Mouse (Mus musculus) frontal cortex, adult (tissue): Measurements from ENCODE around the gene Zc3h7b.
A peak's percentile ranks its signal among the peaks of the same experiment; 100 is the strongest.
"Not testable (repeated sequence)": the region's sequence is repeated elsewhere in the genome, so short reads cannot be mapped to it uniquely, and the experiment has no call there.

Experiments
- ATAC-seq: cut with Nextera tagmentation; 2 replicates; pipeline ENCODE4 v1.9.2; 2017; ENCODE audit warnings: mild to moderate bottlenecking, moderate library complexity, mixed read lengths; ENCODE audit not compliant: low TSS enrichment

Zc3h7b gene

DNA sequence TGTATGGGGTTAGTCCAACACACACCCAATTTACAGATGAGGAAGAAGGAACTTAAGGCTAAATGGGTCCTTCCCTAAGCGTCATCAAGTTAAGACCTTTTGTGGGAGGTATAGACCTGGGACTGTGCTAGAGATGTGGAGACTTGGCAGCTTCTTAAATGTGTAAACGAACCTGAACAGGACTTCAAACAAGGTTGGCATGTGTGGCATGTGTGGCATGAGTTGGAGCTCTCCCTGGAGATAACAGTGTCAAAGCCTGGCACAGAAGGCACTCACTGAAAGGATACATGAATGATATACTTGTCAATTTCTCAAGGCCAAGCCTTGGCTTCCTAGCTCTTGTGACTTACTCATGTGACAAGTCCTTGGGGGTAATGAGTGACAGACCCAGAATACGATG lies 5.6 kb upstream of the Zc3h7b start:
- ATAC-seq, result no peak

DNA sequence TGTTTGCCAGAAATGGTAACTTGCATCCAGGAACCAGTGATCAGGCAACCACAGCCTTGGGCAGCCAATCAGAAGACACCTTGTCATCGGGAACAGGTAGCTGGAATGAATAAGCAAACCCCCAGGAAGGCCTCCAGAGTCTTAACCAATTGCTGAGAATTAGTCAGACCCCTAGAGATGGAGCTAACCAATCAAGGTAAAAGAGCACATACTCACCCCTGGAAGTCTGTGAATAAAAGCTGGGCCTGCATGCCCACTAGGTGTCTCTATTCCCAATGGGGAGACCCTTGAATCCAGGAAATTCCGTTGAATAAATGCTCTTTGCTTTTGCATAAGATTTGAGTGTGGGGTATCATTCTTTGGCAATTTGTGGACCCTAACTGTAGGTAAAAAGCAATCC lies 4.9 kb upstream of the Zc3h7b start:
- ATAC-seq, result no peak

DNA sequence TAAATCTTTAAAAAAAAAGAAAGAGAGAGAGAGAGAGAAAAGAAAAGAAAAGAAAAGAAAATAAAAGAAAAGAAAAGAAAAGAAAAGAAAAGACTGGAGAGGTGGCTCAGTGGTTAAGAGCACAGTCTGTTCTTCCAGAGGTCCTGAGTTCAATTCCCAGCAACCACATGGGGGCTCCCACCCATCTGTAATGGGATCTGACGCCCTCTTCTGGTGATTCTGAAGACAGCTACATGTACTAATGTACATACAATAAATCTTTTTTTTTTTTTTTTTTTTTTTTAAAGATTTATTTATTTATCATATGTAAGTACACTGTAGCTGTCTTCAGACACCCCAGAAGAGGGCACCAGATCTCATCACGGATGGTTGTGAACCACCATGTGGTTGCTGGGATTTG lies 2.5 kb upstream of the Zc3h7b start:
- not testable (repeated sequence) for ATAC-seq

DNA sequence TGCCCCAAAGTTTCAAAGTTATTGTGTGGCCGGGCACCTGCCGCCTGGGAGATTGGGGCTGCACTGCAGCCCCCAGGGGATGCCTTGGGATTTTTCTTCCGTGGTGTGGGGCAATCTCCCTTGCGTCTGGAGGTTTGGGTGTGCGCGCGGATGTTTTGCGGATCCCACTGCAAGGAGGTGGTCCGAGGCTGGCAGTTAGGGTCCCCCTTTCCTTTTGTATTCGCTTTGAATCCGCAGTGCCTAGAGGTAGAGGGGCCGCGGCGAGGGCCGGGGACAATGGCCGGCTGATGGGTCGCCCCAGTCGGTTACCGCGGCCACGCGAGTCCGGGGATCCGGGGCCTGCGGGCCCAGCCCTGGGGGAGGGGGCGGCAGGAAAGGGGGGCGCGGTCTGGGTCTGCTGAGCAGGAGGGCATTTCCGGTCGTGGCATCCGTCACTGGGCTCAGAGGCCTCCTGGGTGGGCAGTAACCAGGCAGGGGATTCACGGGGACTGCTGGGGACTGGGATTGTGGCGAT lies 801 bp downstream of the Zc3h7b start:
- peak; percentile 31; the same call in 1 of the 2 replicates for ATAC-seq

DNA sequence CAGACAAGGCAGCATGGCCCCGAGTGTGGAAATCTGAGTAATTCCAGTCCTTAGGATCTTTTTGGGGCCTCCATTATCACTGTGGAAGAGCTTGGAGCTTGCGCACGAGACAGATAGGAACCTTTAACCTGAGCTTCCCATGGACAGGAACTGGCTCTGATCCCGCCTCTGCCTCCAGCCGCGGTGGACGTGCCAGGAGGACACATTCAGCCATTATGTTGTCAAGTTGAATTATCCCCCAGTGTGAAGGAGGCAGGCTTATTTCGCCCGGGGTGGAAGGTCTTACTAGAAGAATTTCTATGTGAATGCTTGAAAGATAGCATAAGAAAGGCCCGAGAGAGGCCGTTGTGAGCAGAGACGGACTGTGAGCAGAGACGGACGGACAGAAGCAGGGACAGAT lies 4.9 kb downstream of the Zc3h7b start:
- no peak for ATAC-seq

DNA sequence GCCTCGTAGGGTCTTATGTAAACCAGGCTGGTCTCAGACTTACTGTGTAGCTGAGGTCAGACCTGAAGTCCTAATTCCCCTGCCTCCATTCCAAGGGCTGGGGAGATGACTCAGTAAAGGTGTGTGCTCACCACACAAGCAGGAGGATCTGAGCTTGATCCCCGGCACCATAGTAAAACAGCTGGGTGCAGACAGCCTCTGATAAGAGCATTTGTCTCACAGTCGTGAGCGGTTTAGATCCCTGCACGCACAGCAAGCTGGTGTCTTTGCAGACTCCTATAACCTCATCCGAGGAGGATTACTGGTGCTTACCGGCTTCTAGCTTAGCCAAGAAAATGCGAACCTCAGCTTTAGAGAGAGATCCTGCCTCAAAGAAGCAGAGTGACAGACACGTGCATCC lies 8.8 kb downstream of the Zc3h7b start:
- ATAC-seq, result no peak

DNA sequence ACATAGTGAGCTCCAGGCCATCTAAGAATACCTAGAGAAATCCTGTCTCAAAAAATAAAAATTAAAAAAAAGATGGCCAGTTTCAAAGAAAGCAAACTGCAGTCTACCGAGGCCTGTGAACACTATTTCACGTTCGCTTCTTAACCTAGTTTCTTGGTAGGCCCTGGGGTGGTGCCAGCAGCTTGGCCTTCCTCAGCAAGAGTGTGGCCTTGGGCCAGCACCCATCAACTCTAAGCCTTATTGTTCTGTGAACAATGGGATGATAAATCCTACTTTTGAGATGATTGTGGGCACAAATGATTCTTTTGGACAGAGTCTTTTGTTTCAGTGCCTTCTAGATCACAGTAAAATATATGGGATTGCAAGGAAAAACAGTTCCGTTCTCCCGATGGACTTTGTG lies 13.8 kb downstream of the Zc3h7b start:
- ATAC-seq, result no peak

DNA sequence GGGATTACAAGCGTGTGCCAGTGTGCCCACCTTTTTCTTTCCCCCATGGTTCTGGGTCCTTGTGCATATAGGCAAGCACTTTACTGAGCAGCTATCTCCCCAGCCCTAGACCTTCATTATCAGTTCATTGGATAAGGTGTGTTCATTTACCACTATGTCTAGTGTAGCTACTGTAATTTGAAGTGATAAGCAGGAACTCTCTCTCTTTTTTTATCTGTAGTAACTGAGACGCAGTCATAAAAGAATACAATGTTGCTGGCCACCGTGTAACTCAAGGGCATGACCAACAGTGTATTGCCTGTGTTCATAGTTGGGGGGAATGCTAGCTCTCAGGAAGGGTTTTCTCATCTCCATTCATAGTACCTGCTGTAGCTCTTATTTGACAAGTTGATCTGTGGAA lies 14.7 kb downstream of the Zc3h7b start:
- ATAC-seq, result no peak

DNA sequence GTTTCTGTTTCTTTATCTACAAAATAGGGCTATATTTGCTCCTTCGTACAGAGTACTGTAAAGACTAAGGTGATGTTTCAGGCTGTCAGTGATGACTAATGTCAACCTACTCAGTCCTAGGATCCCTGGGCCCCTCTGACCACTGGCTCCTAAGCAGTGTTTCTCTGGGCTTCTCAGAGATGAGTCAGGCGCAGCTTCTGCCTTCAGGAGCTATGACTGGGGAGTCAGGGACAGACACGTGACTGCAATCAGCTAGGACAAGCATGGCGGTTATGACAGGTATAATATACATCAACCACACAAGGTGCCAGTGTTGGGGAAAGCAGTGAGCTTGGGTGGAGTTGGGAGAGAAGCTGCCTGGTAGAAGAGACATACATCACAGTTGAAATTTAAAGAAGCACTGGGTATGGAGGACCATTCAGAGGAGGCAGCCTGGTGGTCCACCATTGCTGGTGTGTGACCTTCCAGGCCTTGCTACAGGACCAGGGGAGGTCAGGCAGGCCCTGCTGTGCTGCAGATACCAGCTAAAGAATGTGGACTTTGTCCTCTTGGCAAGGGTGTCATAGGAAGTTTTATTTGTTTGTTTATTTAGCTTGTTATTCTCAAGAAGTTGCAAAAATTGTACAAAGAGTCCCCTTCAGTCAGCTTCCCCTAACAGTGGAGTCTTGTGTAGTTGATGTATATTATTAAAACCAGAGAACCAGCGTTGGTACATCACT lies 15.7 kb downstream of the Zc3h7b start:
- no peak for ATAC-seq

DNA sequence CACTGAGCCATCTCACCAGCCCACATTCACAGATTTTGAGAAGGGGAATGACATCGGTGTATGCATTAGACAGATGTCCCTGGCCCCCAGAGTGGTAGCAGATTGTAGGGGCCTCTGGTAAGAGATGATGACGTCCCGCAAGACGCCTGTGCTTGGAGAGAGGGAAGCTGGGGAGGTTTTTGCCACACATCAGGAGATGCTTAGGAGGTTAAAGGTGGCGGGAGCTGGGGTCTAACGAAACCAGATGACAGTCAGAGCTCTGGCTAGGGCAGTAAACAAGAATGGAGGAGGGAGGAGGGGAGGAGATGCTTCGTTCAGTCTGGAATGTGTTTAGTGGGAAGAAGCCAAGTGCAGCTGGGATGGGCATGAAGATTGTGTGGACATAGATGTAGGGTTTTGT lies 16.5 kb downstream of the Zc3h7b start:
- ATAC-seq, result no peak

DNA sequence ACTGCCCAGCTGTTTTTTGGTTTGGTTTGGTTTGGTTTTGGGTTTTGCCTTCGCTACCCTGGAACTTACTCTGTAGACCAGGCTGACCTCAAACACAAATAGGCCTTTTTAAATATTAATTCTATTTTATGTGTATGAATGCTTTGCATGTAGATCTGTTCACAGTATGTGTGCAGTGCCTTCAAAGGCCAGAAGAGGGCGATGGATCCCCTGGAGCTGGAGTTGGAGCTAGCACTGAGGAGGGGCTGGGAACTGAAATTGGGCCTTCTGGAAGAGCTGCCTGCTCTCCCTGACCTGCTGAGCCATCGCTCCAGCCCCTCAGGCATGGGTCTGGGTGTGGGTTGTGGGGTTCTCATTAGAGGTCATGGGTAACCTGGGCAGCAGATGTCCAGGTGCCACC lies 17.1 kb downstream of the Zc3h7b start:
- ATAC-seq, result no peak

DNA sequence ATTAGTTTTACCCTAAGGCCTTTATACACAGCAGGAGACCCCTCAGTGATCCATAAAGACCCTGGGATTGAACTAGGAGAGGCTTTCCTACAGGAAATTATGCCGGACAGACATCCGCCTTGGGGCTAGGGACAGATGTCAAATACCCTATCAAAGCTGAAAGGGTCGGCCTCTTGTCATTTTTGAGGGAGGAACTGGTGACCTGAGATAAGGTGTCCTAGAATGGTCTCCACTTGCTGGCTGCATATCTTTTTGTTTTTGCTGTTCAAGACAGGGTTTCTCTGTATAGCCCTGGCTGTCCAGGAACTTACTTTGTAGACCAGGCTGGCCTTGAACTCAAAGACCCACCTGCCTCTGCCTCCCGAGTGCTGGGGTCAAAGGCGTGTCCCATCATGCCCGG lies 19.7 kb downstream of the Zc3h7b start:
- no peak for ATAC-seq

DNA sequence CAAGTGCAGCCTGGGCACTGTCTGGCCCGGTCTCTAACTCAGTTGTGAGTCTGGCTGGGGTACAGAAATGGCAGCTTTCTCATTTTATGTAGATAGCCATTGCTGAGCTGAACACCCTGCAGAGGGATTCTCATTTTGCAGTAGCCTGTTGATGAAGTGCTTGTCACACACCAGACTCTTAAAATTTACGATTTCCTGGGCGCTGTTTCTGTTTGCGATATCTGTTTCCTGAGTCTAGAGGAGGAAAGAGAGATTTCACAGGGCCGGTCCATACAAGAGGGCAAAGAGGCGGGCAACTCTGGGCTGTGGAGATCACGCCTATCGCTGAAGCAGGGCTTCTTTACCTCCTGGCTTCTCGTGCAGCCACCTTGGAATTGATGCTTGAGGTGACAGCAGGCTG lies 20.8 kb downstream of the Zc3h7b start:
- ATAC-seq, result no peak

DNA sequence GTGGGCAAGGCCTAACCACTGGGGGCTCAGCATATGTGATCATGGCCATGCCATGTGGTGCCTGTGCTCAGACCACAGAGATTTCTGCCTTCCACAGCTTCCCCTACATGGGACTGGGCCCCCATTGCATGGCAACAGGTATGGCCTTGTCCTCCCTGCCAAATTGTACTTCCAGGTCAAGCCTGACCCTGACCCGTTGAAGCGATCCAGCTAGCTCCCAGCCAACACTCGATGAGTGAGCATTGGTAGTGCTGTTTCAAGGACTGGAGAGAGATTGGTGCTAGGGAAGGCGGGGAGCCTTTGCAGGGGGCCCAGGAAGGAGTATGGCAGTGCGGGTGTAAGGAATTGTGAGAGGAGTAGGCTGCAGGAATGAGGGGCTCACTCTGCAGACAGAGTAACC lies 21.6 kb downstream of the Zc3h7b start:
- no peak for ATAC-seq

DNA sequence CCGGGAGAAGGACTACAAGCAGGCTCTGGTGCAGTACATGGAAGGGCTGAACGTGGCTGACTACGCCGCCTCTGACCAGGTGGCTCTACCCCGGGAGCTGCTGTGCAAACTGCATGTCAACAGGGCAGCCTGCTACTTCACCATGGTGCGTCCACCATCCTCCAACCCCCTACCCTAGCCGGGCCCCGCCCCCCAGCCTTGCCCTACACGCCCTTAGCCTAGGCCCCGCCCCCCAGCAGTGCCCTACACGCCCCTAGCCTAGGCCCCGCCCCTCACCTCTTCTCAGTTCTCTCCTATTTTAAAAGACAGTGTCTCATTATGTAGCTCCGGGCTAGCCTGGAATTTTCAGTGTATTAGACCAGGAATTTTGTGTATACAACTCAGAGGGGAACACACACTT lies 24.2 kb downstream of the Zc3h7b start:
- ATAC-seq, result no peak

DNA sequence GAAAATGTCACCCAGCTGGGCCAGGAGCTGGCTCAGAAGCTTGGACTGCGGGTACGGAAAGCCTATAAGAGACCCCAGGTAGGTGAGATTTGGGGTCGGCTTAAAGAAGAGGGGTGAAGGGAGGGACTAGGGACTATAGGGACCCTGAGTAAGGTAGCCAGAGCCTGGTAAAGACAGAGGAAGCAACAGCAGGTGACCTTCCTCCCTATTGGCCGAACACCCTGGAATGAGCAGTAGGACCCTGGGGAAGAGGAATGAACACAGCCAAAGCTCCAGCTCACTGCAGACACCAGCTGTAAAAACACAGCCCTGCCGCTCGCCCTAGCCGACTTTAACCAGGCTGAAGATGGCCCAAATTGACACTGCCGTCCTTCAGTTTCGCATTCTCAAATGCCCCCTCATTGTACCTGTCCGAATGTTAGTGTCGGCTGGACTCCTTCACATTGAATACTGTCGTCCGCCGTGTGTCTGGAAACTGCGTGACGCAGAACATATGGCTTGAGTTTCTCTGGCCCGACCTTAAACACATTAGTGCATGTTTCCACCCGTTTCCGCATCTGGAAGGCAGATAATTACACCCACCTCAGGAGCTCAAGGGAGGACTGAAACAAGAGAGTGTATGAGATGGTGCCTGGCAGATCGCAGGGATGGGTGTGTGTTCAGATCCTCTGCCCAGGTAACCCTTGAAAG lies 27.7 kb downstream of the Zc3h7b start:
- ATAC-seq, result no peak

DNA sequence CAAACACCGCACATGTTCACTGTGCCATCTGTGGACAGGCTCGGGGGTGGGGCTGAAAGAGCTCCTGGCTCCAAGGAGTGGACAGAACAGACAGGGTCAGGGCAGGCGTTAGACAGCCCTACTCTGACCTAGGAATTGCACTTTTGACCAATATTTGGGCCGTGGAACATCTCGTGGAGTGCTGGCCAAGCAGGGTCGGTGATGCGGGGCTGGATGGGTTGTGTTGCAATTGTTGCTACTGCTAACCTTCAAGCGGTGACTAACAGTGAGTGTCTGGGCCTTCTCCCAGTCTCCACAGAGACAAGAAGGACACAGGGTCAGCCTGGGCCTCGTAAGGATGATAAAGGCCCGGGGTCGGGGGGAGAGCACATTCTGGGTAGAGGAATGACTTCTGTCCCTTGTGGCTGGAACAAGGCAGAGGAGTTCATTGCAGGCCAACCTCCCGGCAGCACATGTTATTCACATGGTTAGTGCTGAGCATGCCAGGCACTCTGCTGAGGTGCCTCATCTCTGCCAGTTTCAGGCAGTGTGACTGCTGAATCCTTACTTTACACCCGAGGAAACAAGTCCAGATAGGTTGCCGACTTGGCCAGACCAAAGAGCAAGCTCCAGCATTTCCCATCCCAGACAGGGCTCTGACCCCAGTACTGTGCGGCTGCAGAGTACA lies 29.8 kb downstream of the Zc3h7b start:
- no peak for ATAC-seq

DNA sequence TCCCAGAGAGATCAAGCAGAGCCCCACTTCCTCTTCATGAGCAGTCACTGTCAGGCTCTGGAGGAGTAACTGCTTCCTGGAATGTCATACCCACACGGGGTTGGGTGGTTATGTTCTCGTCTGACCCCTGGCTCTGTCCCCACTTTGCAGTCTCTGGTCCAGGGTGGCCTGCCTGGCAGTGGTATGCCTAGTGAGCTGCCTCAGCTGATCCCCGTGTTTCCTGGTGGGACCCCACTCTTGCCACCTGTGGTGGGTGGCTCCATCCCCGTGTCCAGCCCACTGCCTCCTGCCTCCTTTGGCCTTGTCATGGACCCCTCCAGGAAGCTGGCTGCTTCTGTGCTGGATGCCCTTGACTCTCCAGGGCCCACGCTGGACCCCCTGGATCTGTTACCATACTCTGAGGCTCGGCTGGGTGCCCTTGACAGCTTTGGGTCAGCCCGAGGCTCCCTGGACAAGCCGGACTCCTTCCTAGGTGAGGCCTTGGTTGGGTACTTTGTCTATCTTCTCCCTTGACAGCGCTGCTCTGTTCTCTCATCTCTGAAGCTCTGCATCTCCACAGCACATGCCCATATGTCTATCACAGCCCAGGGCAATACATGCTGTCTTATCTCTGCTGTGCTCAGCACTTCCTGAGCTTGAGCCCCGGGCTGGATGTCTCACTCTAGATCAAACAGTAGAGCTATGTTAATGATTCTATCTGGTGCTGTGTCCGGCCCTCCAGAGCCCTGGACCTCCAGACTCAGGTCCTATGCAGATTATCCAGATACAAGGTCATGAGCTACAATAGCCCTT lies 32.0 kb downstream of the Zc3h7b start:
- ATAC-seq, result no peak

DNA sequence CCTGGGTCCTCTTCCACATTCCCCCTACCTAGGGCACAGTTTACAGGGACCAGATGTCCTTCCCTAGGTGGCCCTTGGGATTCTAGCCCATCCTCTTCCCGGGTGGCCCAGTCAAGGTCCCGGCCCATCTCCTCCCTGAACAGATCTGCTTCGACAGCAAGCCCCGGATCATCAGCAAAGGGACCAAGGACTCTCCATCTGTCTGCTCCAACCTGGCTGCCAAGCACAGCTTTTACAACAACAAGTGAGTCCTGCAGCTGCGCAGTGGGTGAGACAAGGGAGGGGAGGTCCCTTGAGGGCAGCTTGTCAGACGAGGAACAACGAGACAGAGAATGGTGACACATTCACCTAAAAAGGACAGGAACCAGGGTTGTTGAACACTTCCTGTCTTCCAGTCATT lies 37.0 kb downstream of the Zc3h7b start:
- no peak for ATAC-seq

DNA sequence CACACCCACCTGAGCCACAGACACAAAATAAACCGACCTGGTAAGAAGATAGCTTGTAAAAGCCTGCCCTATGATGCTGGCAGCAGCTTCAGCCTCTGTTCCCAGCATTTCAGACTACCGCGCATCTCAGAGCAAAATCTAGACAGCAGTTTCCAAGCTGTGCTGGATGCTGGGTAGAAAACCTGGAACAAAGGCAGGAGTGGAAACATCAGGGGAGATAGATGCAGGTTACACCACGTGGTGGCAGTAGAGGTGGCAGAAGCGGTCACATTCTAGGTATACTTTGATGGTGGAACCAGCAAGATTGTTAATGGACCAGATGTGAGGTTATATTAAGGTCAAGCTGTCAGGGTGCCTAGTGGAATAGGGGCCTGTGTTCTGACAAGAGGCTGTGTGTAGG lies 39.9 kb downstream of the Zc3h7b start:
- ATAC-seq, result no peak

DNA sequence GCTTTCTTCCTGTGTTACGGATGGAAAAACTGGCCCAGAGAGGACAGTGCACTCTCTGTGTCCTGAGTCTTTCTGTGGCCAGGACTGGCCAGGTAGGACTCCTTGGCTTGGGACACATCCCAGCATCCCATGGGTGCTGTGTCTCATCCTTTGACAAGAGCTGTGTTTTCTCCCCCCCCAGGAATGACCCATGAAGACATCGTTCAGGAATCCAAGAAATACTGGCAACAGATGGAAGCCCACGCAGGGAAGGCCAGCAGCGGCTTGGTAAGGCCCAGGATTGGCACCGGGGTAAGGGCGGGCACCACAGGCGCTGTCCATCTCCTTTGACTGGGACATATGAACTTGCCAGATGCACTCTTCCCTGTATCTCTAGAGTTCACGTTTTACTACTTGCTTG lies 40.8 kb downstream of the Zc3h7b start:
- no peak for ATAC-seq

DNA sequence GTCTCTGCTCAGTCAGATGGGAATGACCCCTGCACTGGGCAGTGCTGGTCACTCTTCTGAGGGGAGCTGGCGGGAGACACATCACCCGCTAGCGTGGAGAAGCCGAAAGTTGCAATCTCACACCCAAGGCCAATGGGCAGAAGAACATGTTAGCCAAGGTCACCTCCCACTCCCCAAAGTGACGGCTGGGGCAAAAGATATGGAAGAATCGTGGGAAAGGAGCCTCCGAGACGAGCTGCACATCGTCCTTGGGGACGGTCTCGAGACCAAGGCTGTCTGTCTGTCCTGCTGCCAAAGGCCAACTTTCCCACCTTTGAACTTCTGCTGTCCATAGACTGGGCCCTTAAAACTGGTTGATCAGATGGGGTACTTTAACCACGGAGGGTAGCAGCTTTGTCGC lies 42.7 kb downstream of the Zc3h7b start:
- ATAC-seq, result no peak
